Mouse (Mus musculus): ENCODE measurements around the gene 3100002H09Rik. TPM values are rescaled to one million over a fixed set of nuclear protein-coding genes. Genes with fewer than 3 reads are reported as not detected.

The 3100002H09Rik gene
- 0.32 TPM in 1 of 2 replicates, not detected in the other for polyA plus RNA-seq (2014; fragmentation: Nextera tagmentation; extraction: Ambion mirVana)

DNA sequence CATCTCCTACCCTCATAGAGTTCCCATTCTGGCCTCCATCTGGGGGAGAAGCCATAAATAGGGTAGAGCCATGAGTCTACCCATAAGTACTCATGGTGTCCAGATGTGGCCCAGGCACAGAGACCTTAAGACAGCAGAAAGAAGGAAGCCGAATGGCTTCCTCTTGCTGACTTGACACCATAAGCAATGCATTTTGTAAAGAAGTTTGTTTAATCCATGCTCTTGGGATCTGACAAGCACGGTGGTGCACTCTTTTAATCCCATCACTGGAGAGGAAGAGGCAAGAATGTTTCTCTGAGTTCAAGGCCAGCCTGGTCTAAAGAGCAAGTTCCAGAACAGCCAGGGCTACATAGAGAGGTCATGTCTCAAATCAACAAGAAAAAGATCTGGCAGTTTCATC is at the start of gene 3100002H09Rik:
3100002H09Rik (minus strand) TSS at position 101 of the 400 bp plus-strand sequence.
- H3K4me3 ChIP-seq (ENCODE audit: low read depth, low read length), result no peak within 1 kb of the TSS
- no peak for ATAC-seq (ENCODE audit: low read depth)
- peaks cover 14% of the 10 kb centered on the region; the same call in 1 of the 2 replicates for H3K4me1 ChIP-seq (ENCODE audit: control insufficient read depth, insufficient read depth, low read length)
- H3K36me3 ChIP-seq (ENCODE audit: control insufficient read depth, insufficient read depth, low read length), result no peaks in the 10 kb centered on the region
- no peak within 1 kb of the TSS for H3K27ac ChIP-seq (ENCODE audit: low read depth, low read length)
- no peak within 1 kb of the TSS for H3K4me2 ChIP-seq (ENCODE audit: low read depth, low read length)
- WGBS, result 84% methylated on average over 2 of the region's 2 CpGs
- H3K9ac ChIP-seq (replicated peaks; ENCODE audit: low read depth, low read length), result no peak within 1 kb of the TSS
- H3K9me3 ChIP-seq (ENCODE audit: control insufficient read depth, low read length), result no peaks in the 10 kb centered on the region
- H3K27me3 ChIP-seq (ENCODE audit: control insufficient read depth, insufficient read depth, low read length), result no peaks in the 10 kb centered on the region; the same call in 1 of the 2 replicates

DNA sequence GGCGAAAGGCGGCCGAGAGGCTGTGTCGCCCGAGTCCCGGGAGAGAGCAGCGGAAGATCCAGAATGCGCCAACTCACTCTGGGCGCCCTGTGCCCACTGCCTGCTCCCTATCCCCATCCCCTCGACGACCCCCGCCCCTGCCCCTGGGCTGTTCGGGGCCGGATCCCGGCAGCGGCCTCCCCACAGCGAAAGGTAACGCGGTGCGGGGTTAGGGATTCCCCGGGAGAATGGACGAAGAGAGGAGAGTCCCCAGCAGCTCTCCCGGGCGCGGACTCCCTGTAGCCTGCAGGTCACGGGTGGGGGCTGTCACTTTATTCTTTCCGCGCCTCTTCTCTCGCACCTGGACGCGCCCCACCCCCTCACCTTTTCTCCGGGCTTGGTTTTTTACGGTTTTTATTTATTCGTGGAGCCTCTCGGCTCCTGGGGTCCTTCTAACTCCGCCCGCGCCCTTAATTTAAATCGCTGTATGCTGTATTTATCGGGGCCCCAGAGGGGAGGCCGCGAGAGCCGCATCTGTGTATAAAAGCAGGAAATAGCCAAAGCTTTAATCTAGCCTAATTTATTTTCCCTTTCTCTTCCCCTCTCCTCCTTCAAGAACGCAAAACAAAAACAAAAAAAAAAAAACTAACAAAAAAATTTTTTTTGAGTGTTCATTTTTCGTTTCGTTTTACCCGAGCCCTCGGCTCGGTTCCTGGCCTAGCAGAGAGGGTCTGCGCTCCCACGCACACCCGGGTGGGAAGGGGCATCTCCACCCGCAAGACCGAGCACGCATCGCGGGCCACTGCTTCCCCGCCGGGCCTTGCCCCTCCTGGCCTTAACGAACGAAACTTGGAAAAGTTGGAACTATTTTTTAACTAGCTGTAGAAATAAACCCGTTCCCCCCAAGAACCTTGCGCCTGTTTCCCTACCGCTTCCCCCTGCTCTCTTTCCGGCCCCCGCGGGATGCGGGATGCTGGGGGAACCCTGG is 48.9 kb upstream of the 3100002H09Rik start:
- H3K4me3 ChIP-seq (ENCODE audit: low read depth, low read length), result peak overlapping the region; percentile 46
- no peak for ATAC-seq (ENCODE audit: low read depth)
- under 1% methylated on average over 63 of the region's 68 CpGs for WGBS
- no peak overlapping the region for H3K27ac ChIP-seq (ENCODE audit: low read depth, low read length)
- peaks cover 11% of the 10 kb centered on the region for H3K4me1 ChIP-seq (ENCODE audit: control insufficient read depth, insufficient read depth, low read length)
- no peaks in the 10 kb centered on the region for H3K9me3 ChIP-seq (ENCODE audit: control insufficient read depth, low read length)
- no peak overlapping the region; the same call in 1 of the 2 replicates for H3K9ac ChIP-seq (replicated peaks; ENCODE audit: low read depth, low read length)
- H3K36me3 ChIP-seq (ENCODE audit: control insufficient read depth, insufficient read depth, low read length), result no peaks in the 10 kb centered on the region
- peaks cover 58% of the 10 kb centered on the region for H3K27me3 ChIP-seq (ENCODE audit: control insufficient read depth, insufficient read depth, low read length)
- peak overlapping the region; percentile 87 for H3K4me2 ChIP-seq (ENCODE audit: low read depth, low read length)

DNA sequence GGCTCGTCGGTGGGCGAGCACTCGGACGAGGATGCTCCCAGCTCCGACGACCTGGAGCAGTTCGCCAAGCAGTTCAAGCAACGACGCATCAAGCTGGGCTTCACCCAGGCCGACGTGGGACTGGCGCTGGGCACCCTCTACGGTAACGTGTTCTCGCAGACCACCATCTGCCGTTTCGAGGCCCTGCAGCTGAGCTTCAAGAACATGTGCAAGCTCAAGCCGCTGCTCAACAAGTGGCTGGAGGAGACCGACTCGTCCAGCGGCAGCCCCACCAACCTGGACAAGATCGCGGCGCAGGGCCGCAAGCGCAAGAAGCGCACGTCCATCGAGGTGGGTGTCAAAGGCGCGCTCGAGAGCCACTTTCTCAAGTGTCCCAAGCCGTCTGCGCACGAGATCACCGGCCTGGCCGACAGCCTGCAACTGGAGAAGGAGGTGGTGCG is 47.8 kb upstream of the 3100002H09Rik start:
- no peak for ATAC-seq (ENCODE audit: low read depth)
- Histone ChIP-seq H3K27ac (ENCODE audit: low read depth, low read length) (no peak overlapping the region), H3K4me1 (ENCODE audit: control insufficient read depth, insufficient read depth, low read length) (peaks cover 11% of the 10 kb centered on the region), H3K4me3 (ENCODE audit: low read depth, low read length) (peak overlapping the region; percentile 46), H3K9ac (replicated peaks; ENCODE audit: low read depth, low read length) (peak overlapping the region; percentile 43; the same call in 1 of the 2 replicates), H3K9me3 (ENCODE audit: control insufficient read depth, low read length) (no peaks in the 10 kb centered on the region), H3K4me2 (ENCODE audit: low read depth, low read length) (peak overlapping the region; percentile 87), H3K36me3 (ENCODE audit: control insufficient read depth, insufficient read depth, low read length) (no peaks in the 10 kb centered on the region), H3K27me3 (ENCODE audit: control insufficient read depth, insufficient read depth, low read length) (peaks cover 69% of the 10 kb centered on the region)
- under 1% methylated on average over 39 of the region's 39 CpGs for WGBS

DNA sequence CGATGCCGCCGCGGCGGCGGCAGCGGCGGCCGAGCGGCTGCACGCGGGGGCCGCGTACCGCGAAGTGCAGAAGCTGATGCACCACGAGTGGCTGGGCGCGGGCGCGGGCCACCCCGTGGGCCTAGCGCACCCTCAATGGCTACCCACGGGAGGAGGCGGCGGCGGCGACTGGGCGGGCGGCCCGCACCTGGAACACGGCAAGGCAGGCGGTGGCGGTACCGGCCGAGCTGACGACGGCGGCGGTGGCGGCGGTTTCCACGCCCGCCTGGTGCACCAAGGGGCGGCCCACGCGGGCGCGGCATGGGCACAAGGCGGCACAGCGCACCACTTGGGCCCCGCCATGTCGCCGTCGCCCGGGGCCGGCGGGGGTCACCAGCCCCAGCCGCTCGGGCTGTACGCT is 47.2 kb upstream of the 3100002H09Rik start:
- Histone ChIP-seq H3K27me3 (ENCODE audit: control insufficient read depth, insufficient read depth, low read length) (peaks cover 66% of the 10 kb centered on the region), H3K4me2 (ENCODE audit: low read depth, low read length) (peak overlapping the region; percentile 87), H3K36me3 (ENCODE audit: control insufficient read depth, insufficient read depth, low read length) (no peaks in the 10 kb centered on the region), H3K9ac (replicated peaks; ENCODE audit: low read depth, low read length) (peak overlapping the region; percentile 43), H3K27ac (ENCODE audit: low read depth, low read length) (no peak overlapping the region), H3K9me3 (ENCODE audit: control insufficient read depth, low read length) (no peaks in the 10 kb centered on the region), H3K4me3 (ENCODE audit: low read depth, low read length) (peak overlapping the region; percentile 46), H3K4me1 (ENCODE audit: control insufficient read depth, insufficient read depth, low read length) (peaks cover 15% of the 10 kb centered on the region)
- WGBS, result under 1% methylated on average over 29 of the region's 61 CpGs
- ATAC-seq (ENCODE audit: low read depth), result peak; percentile 28; the same call in 1 of the 2 replicates

DNA sequence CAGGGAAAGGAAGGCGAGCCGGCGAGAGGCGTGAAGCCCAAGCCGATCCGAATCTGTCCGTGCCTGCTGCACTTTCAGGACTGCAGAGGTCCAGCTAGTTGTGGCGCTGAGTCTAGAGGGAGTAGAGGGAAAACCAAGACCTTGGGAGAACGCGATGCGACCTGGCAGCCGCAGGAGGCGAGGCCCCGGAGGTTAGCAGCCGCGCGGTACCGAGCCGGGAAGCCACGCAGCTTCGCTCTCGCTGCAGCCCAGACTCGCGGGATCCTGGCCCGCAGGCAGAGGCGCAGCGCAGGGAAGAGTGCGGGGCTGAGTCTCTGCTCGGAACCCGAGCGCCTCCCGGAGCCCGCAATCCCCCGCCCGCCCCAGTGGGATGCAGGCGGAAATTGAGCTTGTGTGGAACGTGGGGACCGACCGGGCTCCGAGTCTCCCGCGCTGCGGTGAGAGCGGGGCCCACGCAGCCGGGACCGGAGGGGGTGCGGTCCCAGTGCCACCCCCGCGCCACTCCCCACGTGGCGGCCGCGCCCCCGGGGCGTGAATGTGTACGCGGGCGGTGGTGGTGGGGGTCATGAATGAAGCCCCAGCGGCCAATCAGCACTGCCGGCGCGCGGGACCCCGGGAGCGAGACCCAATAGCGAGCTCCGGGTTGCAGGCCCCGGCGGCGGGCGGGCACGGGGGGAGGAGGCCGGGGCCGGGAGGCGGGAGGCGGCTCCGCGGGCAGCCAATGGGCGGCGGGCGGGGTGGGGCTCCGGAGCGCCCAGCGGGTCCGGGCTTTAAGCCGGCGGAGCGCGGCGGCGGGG is 46.4 kb upstream of the 3100002H09Rik start:
- Histone ChIP-seq H3K4me3 (ENCODE audit: low read depth, low read length) (peak overlapping the region; percentile 46), H3K4me1 (ENCODE audit: control insufficient read depth, insufficient read depth, low read length) (peaks cover 16% of the 10 kb centered on the region), H3K4me2 (ENCODE audit: low read depth, low read length) (peak overlapping the region; percentile 87), H3K9me3 (ENCODE audit: control insufficient read depth, low read length) (no peaks in the 10 kb centered on the region), H3K27me3 (ENCODE audit: control insufficient read depth, insufficient read depth, low read length) (peaks cover 59% of the 10 kb centered on the region), H3K27ac (ENCODE audit: low read depth, low read length) (peak overlapping the region; percentile 10; the same call in 1 of the 2 replicates), H3K36me3 (ENCODE audit: control insufficient read depth, insufficient read depth, low read length) (no peaks in the 10 kb centered on the region), H3K9ac (replicated peaks; ENCODE audit: low read depth, low read length) (peak overlapping the region; percentile 48)
- WGBS, result under 1% methylated on average over 63 of the region's 92 CpGs
- ATAC-seq (ENCODE audit: low read depth), result peak; percentile 94

DNA sequence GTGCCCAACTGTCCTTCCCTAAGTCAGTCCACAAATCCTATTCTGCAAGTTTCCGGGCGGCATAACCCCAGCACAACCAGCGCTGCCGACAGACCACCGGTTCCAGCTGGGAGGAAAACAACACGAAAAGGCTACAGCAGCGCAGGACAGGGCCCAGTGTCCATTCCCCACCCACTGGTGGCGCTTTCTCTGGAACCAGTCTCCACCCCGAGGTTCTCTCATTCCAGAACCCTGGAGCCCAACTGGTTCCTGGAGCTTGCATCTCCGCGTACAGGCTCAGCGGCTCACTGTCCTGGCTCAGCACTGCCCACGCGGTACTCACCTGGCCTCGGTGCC is 45.9 kb upstream of the 3100002H09Rik start, which contains the start of gene Pou3f1:
Pou3f1 (plus strand) TSS at position 290 of the 336 bp plus-strand sequence.
- H3K4me2 ChIP-seq (ENCODE audit: low read depth, low read length), result peak within 1 kb of the TSS; percentile 87
- H3K4me3 ChIP-seq (ENCODE audit: low read depth, low read length), result peak within 1 kb of the TSS; percentile 46
- H3K27ac ChIP-seq (ENCODE audit: low read depth, low read length), result peak within 1 kb of the TSS; percentile 10; the same call in 1 of the 2 replicates
- WGBS, result 2% methylated on average over 15 of the region's 15 CpGs
- H3K27me3 ChIP-seq (ENCODE audit: control insufficient read depth, insufficient read depth, low read length), result peaks cover 54% of the 10 kb centered on the region
- no peaks in the 10 kb centered on the region for H3K36me3 ChIP-seq (ENCODE audit: control insufficient read depth, insufficient read depth, low read length)
- no peaks in the 10 kb centered on the region for H3K9me3 ChIP-seq (ENCODE audit: control insufficient read depth, low read length)
- H3K9ac ChIP-seq (replicated peaks; ENCODE audit: low read depth, low read length), result peak within 1 kb of the TSS; percentile 48
- H3K4me1 ChIP-seq (ENCODE audit: control insufficient read depth, insufficient read depth, low read length), result peaks cover 16% of the 10 kb centered on the region
- ATAC-seq (ENCODE audit: low read depth), result no peak

DNA sequence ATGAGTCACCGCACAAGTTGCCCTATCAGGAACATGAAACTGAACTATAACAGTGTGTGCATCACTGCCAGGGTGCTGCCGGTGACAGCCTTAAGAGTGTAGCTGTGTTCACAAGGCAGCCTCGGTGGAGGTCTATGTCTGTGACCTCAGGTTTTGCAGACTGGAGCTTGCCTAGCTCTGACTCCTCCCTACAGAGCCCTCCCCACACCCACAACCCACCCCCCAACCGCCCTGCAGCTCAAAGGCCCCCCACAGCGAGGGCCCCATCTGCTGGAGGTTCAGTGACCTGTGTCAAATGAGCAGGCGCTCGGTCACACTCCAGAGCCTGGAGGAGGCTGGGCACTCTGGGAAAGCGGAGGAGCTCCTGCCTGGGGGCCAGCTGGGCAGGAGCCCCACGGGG is 42.3 kb upstream of the 3100002H09Rik start:
- Histone ChIP-seq H3K27me3 (ENCODE audit: control insufficient read depth, insufficient read depth, low read length) (peaks cover 31% of the 10 kb centered on the region), H3K36me3 (ENCODE audit: control insufficient read depth, insufficient read depth, low read length) (no peaks in the 10 kb centered on the region), H3K9ac (replicated peaks; ENCODE audit: low read depth, low read length) (no peak overlapping the region), H3K9me3 (ENCODE audit: control insufficient read depth, low read length) (no peaks in the 10 kb centered on the region), H3K4me2 (ENCODE audit: low read depth, low read length) (no peak overlapping the region), H3K4me1 (ENCODE audit: control insufficient read depth, insufficient read depth, low read length) (peaks cover 12% of the 10 kb centered on the region), H3K4me3 (ENCODE audit: low read depth, low read length) (no peak overlapping the region), H3K27ac (ENCODE audit: low read depth, low read length) (no peak overlapping the region)
- WGBS, result 2% methylated on average over 9 of the region's 9 CpGs
- no peak for ATAC-seq (ENCODE audit: low read depth)

DNA sequence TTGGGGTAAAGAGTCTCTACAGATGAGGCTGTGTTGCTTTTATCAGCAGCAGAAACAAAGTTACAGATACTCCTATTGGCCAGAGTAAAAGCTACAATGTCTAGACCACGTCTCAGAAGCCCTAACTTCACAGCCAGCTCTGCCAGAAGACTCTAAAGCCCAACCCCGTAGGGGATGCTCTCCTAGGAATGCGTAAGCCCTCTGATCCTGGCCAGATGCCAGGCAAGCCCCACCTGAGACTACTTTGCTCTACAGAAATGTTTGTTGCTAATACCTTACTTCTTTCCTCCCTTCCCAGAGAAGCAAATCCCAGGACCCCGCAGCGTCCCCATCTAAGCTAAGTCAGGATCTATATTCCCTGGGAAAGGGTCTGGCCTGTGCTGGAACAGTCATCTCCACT is 37.3 kb upstream of the 3100002H09Rik start:
- Histone ChIP-seq H3K9ac (replicated peaks; ENCODE audit: low read depth, low read length) (no peak overlapping the region), H3K27me3 (ENCODE audit: control insufficient read depth, insufficient read depth, low read length) (no peaks in the 10 kb centered on the region; the same call in 1 of the 2 replicates)
- 41% methylated on average over 5 of the region's 5 CpGs for WGBS

More for the DNA sequence above, 37.3 kb upstream of the 3100002H09Rik start:
- no peaks in the 10 kb centered on the region for H3K36me3 ChIP-seq (ENCODE audit: control insufficient read depth, insufficient read depth, low read length)
- H3K4me3 ChIP-seq (ENCODE audit: low read depth, low read length), result no peak overlapping the region
- H3K27ac ChIP-seq (ENCODE audit: low read depth, low read length), result no peak overlapping the region
- no peaks in the 10 kb centered on the region for H3K9me3 ChIP-seq (ENCODE audit: control insufficient read depth, low read length)
- H3K4me2 ChIP-seq (ENCODE audit: low read depth, low read length), result no peak overlapping the region
- peaks cover 2% of the 10 kb centered on the region for H3K4me1 ChIP-seq (ENCODE audit: control insufficient read depth, insufficient read depth, low read length)
- ATAC-seq (ENCODE audit: low read depth), result no peak

Measured in neural tube, embryonic 14.5 days (tissue).